Mouse (Mus musculus): ENCODE measurements at regions not wholly inside any gene's neighbourhood (a gene's known extent, or its start where the extent isn't known, plus 50 kb on each side); places are given as distances from the start of the nearest gene placed in this dataset.

- H3K36me3 ChIP-seq (ENCODE audit: control insufficient read depth in 1 of 2, insufficient read depth in 2 of 2, low read length in 2 of 2), result no peaks in the 10 kb centered on the region
- H3K4me3 ChIP-seq (ENCODE audit: control insufficient read depth in 1 of 2, insufficient read depth in 1 of 2, low read depth in 2 of 2, low read length in 2 of 2), result no peak overlapping the region
- TF ChIP-seq CHD1 (IDR thresholded peaks at IDR 0.05; ENCODE audit: low read depth, low read length) (no peak), POLR2AphosphoS5 (IDR thresholded peaks at IDR 0.05; ENCODE audit: borderline replicate concordance, low read depth, low read length) (no peak), MAX (IDR thresholded peaks at IDR 0.05; ENCODE audit: low read length) (no peak), RCOR1 (IDR thresholded peaks at IDR 0.05; ENCODE audit: low read depth, low read length) (no peak), ZMIZ1 (IDR thresholded peaks at IDR 0.05; ENCODE audit: low read depth, low read length) (no peak), TCF12 (IDR thresholded peaks at IDR 0.05; ENCODE audit: low read depth, low read length) (no peak), SMC3 (IDR thresholded peaks at IDR 0.05; ENCODE audit: low read depth, low read length) (no peak), SIN3A (IDR thresholded peaks at IDR 0.05; ENCODE audit: low read length) (no peak), MYC (IDR thresholded peaks at IDR 0.05; ENCODE audit: low read depth, low read length) (no peak), TAL1 (IDR thresholded peaks at IDR 0.05; ENCODE audit: low read length) (no peak), USF1 (IDR thresholded peaks at IDR 0.05; ENCODE audit: low read depth, low read length) (no peak), ZC3H11A (IDR thresholded peaks at IDR 0.05; ENCODE audit: low read depth, low read length) (no peak), UBTF (IDR thresholded peaks at IDR 0.05; ENCODE audit: borderline replicate concordance, insufficient read depth, low read depth, low read length) (no peak), RAD21 (IDR thresholded peaks at IDR 0.05; ENCODE audit: low read depth, low read length) (no peak), HCFC1 (IDR thresholded peaks at IDR 0.05; ENCODE audit: low read depth, low read length) (no peak), GATA1 (IDR thresholded peaks at IDR 0.05; ENCODE audit: low read depth, low read length) (no peak), GABPA (IDR thresholded peaks at IDR 0.05; ENCODE audit: low read depth, low read length) (no peak)
- DNase-seq (ENCODE audit: low read depth, low spot score), result no peak
- no peaks in the 10 kb centered on the region for H3K9me3 ChIP-seq (replicated peaks; ENCODE audit: insufficient read depth, low read length)
- H3K4me1 ChIP-seq (ENCODE audit: control insufficient read depth in 1 of 2, insufficient read depth in 2 of 2, low read length in 2 of 2), result no peaks in the 10 kb centered on the region
- no peaks in the 10 kb centered on the region for H3K79me2 ChIP-seq (ENCODE audit: control insufficient read depth, insufficient read depth, low read length, poor library complexity)
- H3K9ac ChIP-seq (ENCODE audit: control insufficient read depth, low read depth, low read length, poor library complexity, severe bottlenecking), result no peak overlapping the region
- H3K27me3 ChIP-seq (ENCODE audit: control insufficient read depth in 1 of 2, insufficient read depth in 2 of 2, low read length in 2 of 2), result no peaks in the 10 kb centered on the region
- no peak overlapping the region for H3K27ac ChIP-seq (ENCODE audit: control insufficient read depth, low read depth, low read length)
Observed at GRCm38 (mm10) chr10:47263039-47263438, 1685.4 kb downstream of the Hace1 start.

DNA sequence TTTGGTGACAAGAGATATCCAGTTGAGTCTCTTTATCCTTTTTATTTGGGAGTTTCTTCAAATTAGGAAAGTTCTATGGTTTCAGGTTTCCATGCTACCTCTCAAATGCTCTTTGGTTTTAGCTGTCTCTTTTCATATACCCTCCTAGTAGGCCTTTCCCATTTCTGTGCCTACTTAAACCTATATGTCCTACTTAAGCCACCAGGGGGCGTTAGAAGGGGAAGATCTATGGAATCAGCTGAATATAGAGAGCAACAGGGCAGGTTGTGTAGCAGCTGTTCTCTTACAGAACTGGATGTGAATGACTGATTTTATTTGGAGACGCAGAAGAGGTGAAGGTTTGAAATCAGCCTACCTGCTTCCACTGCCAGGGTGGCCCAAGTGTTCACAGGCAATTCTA is 1708.1 kb downstream of the Hace1 start:
- peak; percentile 51 for DNase-seq (ENCODE audit: low read depth, low spot score)
- Histone ChIP-seq H3K79me2 (ENCODE audit: control insufficient read depth, insufficient read depth, low read length, poor library complexity) (no peaks in the 10 kb centered on the region), H3K27ac (ENCODE audit: control insufficient read depth, low read depth, low read length) (no peak overlapping the region), H3K27me3 (ENCODE audit: control insufficient read depth in 1 of 2, insufficient read depth in 2 of 2, low read length in 2 of 2) (no peaks in the 10 kb centered on the region), H3K9ac (ENCODE audit: control insufficient read depth, low read depth, low read length, poor library complexity, severe bottlenecking) (no peak overlapping the region), H3K9me3 (replicated peaks; ENCODE audit: insufficient read depth, low read length) (no peaks in the 10 kb centered on the region), H3K4me3 (ENCODE audit: control insufficient read depth in 1 of 2, insufficient read depth in 1 of 2, low read depth in 2 of 2, low read length in 2 of 2) (no peak overlapping the region), H3K36me3 (ENCODE audit: control insufficient read depth in 1 of 2, insufficient read depth in 2 of 2, low read length in 2 of 2) (no peaks in the 10 kb centered on the region), H3K4me1 (ENCODE audit: control insufficient read depth in 1 of 2, insufficient read depth in 2 of 2, low read length in 2 of 2) (no peaks in the 10 kb centered on the region)
- TF ChIP-seq MXI1 (IDR thresholded peaks at IDR 0.05; ENCODE audit: low read depth, low read length), result no peak
- TF ChIP-seq HCFC1 (IDR thresholded peaks at IDR 0.05; ENCODE audit: low read depth, low read length), result no peak
- TF ChIP-seq RAD21 (IDR thresholded peaks at IDR 0.05; ENCODE audit: low read depth, low read length), result peak; percentile 43
- peak; percentile 10 to 60 (median 19); a peak in 4 of 6 replicates for TF ChIP-seq CTCF (IDR thresholded peaks at IDR 0.05 in 2 of 3, conservative IDR thresholded peaks at IDR 0.05 in 1 of 3; ENCODE audit: control insufficient read depth in 1 of 3, insufficient read depth in 1 of 3, low read depth in 2 of 3, low read length in 3 of 3, poor library complexity in 1 of 3, severe bottlenecking in 1 of 3)
- peak; percentile 31; the same call in 1 of the 2 replicates for TF ChIP-seq ZC3H11A (IDR thresholded peaks at IDR 0.05; ENCODE audit: low read depth, low read length)
- no peak for TF ChIP-seq TAL1 (IDR thresholded peaks at IDR 0.05; ENCODE audit: low read length)
- peak; percentile 73 for TF ChIP-seq SMC3 (IDR thresholded peaks at IDR 0.05; ENCODE audit: low read depth, low read length)
- no peak for TF ChIP-seq MAZ (IDR thresholded peaks at IDR 0.05; ENCODE audit: low read depth, low read length)
- TF ChIP-seq E2F4 (IDR thresholded peaks at IDR 0.05; ENCODE audit: borderline replicate concordance, low read depth, low read length), result no peak
